Comparison of ENCODE assay signal across 8 mouse cellular contexts in the genomic region with DNA sequence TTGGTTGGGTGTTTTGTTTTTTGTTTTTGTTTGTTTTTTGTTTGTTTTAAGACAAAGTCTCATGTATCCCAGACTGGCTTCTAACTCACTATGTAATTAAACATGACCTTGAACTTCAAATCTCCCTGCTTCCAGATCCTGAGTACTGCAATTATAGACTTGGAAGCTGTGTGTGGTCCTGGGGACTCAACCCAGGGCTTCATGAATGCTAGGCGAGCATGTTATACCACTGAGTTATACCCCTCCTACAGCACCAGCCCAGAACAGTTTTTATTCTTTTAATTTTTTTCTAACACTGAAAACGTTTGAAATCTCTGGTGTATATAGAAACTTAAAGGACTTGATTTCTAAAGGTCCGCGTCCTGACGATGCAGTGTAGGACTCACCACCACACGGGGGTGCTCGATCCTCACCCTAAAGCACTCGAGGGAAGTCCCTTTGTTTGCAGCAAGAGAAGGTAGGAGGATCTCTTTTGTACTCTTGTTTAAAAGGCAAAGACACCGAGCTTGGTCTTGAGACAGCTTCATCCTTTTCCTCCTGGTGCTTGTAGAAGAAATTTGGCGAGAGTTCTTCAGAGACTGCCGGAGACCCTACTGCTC.
DNase-seq lines count a peak whose midpoint lies in the region.

No protein-coding gene starts in this region.

- WGBS in hindbrain, embryonic 10.5 days: 11% methylated on average over 11 of the region's 11 CpGs

- H3K27me3 ChIP-seq in hindbrain, embryonic 10.5 days (ENCODE audit: insufficient read depth, poor library complexity, severe bottlenecking): no peaks in the 10 kb centered on the region

- DNase-seq in Muller cell, postnatal 12 days (ENCODE audit: inconsistent ontology term): peak; percentile 76
- DNase-seq in cerebellum, adult 18-20 months: peak; percentile 78 to 82
- peak; percentile 82 for DNase-seq in forelimb bud, embryonic 11.5 days (ENCODE audit: low read depth, low spot score)
- DNase-seq in hindbrain, embryonic 10.5 days (ENCODE audit: low spot score): peak; percentile 81
- DNase-seq in layer of hippocampus, adult 9-10 months (ENCODE audit: low spot score): peak; percentile 75
- DNase-seq in lung, postnatal 36 days: peak; percentile 89
- DNase-seq in retina, postnatal 7 days (ENCODE audit: low read depth, low spot score): peak; percentile 67
- DNase-seq in urinary bladder, adult 2 months (ENCODE audit: low spot score): peak; percentile 59

- H3K4me3 ChIP-seq in hindbrain, embryonic 10.5 days: no peak overlapping the region

- H3K36me3 ChIP-seq in hindbrain, embryonic 10.5 days: no peaks in the 10 kb centered on the region

- H3K27ac ChIP-seq in hindbrain, embryonic 10.5 days: peak overlapping the region; percentile 74

- H3K9me3 ChIP-seq in hindbrain, embryonic 10.5 days: no peaks in the 10 kb centered on the region

- H3K4me1 ChIP-seq in hindbrain, embryonic 10.5 days (replicated peaks): 0 out of 2 replicates have a peak, but pooled peaks cover 3% of the 10 kb centered on the region
